Mouse (Mus musculus) lung, postnatal 0 days (tissue): Measurements from ENCODE around the gene Ubald1. TPM values are rescaled to one million over a fixed set of nuclear protein-coding genes. Genes with fewer than 3 reads are reported as not detected.

ENCODE experiments used
- ATAC-seq: fragments of 200-750 bp; cut with Nextera tagmentation; 2 replicates; pipeline ENCODE4 v1.8.0; 2017; ENCODE audit warnings: moderate library complexity
- DNase-seq: peaks from one replicate; pipeline ENCODE4 v3.0.0-alpha.2; 2016; ENCODE audit warnings: low spot score
- H3K27ac ChIP-seq: fragments of 300-500 bp; sonication (generic); 2 replicates; pipeline ENCODE4 v1.5.1; 2014; ENCODE audit warnings: antibody characterized with exemption, mild to moderate bottlenecking, low read length, mixed read lengths
- H3K27me3 ChIP-seq: fragments of 300-500 bp; sonication (generic); replicated peaks from 2 replicates; pipeline ENCODE4 v1.6.1; 2014; ENCODE audit warnings: low read length, mixed read lengths; ENCODE audit not compliant: insufficient read depth
- H3K36me3 ChIP-seq: fragments of 300-500 bp; sonication (generic); 2 replicates; pipeline ENCODE4 v1.6.1; 2014; ENCODE audit warnings: low read length, mixed read lengths; ENCODE audit not compliant: insufficient read depth
- H3K4me1 ChIP-seq: fragments of 300-500 bp; sonication (generic); 2 replicates; pipeline ENCODE4 v1.6.1; 2014; ENCODE audit warnings: antibody characterized with exemption, low read depth, low read length, mixed read lengths; ENCODE audit not compliant: insufficient read depth
- H3K4me2 ChIP-seq: fragments of 300-500 bp; sonication (generic); replicated peaks from 2 replicates; pipeline ENCODE4 v1.6.1; 2014; ENCODE audit warnings: low read depth, mild to moderate bottlenecking, low read length, moderate library complexity, mixed read lengths
- H3K4me3 ChIP-seq: fragments of 300-500 bp; sonication (generic); 2 replicates; pipeline ENCODE4 v1.5.1; 2014; ENCODE audit warnings: low read depth, low read length
- H3K9ac ChIP-seq: fragments of 300-500 bp; sonication (generic); replicated peaks from 2 replicates; pipeline ENCODE4 v1.6.1; 2014; ENCODE audit warnings: low read depth, mild to moderate bottlenecking
- H3K9me3 ChIP-seq: fragments of 300-500 bp; sonication (generic); 2 replicates; pipeline ENCODE4 v1.6.1; 2016; ENCODE audit warnings: low read length, mixed read lengths
- CTCF ChIP-seq: IDR thresholded peaks from 2 replicates; pipeline ENCODE4 v1.5.1; 2016; ENCODE audit warnings: antibody characterized with exemption, mild to moderate bottlenecking
- EP300 ChIP-seq: IDR thresholded peaks from 2 replicates; pipeline ENCODE4 v1.6.1; 2016; ENCODE audit warnings: antibody characterized with exemption, mild to moderate bottlenecking, control low read depth
- WGBS: fragments of 180-500 bp; shearing (Covaris S2); extraction: QIAGEN DNeasy Blood & Tissue Kit; methylation state at CpG from one replicate; pipeline ENCODE4 v1.1.7; 2014; 5-methylcytosine and 5-hydroxymethylcytosine counted together
- polyA plus RNA-seq: library from polyadenylated mRNA; unstranded; fragments of >200 nt; fragmentation: Nextera tagmentation; extraction: Ambion mirVana; gene quantifications from 2 replicates; pipeline ENCODE4 v1.2.1, GENCODE M21; 2015

The Ubald1 gene
- polyA plus RNA-seq, 1 experiment from 2014 or later = 39.5 TPM

- peaks cover 13% of the 10 kb centered on the region; the same call in 1 of the 2 replicates for H3K36me3 ChIP-seq
- H3K4me1 ChIP-seq = 0 out of 2 replicates have a peak, but pooled peaks cover 4% of the 10 kb centered on the region
- ATAC-seq = peak; percentile 79
- 27% methylated on average over 2 of the region's 2 CpGs for WGBS
- no peak overlapping the region for H3K9ac ChIP-seq
- H3K4me3 ChIP-seq = no peak overlapping the region
- H3K9me3 ChIP-seq = no peaks in the 10 kb centered on the region
- no peaks in the 10 kb centered on the region for H3K27me3 ChIP-seq
- peak; percentile 86 for DNase-seq
- TF ChIP-seq EP300 (peak; percentile 51; the same call in 1 of the 2 replicates), CTCF (no peak)
- H3K4me2 ChIP-seq = no peak overlapping the region
- H3K27ac ChIP-seq = peak overlapping the region; percentile 64; the same call in 1 of the 2 replicates
Observed at GRCm38 (mm10) chr16:4871926-4872325, 8.2 kb downstream of the Ubald1 start.

- no peak overlapping the region for H3K27ac ChIP-seq
- no peak overlapping the region for H3K9ac ChIP-seq
- 84% methylated on average over 5 of the region's 5 CpGs for WGBS
- H3K4me3 ChIP-seq = no peak overlapping the region
- TF ChIP-seq EP300 = no peak
- 0 out of 2 replicates have a peak, but pooled peaks have one; percentile 13 for TF ChIP-seq CTCF
- no peaks in the 10 kb centered on the region for H3K4me1 ChIP-seq
- no peak for ATAC-seq
- no peak for DNase-seq
- H3K27me3 ChIP-seq = no peaks in the 10 kb centered on the region
- H3K9me3 ChIP-seq = no peaks in the 10 kb centered on the region
- peaks cover 10% of the 10 kb centered on the region; the same call in 1 of the 2 replicates for H3K36me3 ChIP-seq
- H3K4me2 ChIP-seq = no peak overlapping the region
Observed at GRCm38 (mm10) chr16:4870490-4870889, 9.6 kb downstream of the Ubald1 start.

GRCm38 (mm10) chr16:4866101-4866695, 13.9 kb downstream of the Ubald1 start:
- TF ChIP-seq CTCF (no peak), EP300 (no peak)
- no peak overlapping the region for H3K4me2 ChIP-seq
- peaks cover 7% of the 10 kb centered on the region; the same call in 1 of the 2 replicates for H3K36me3 ChIP-seq
- H3K27me3 ChIP-seq = no peaks in the 10 kb centered on the region
- H3K4me3 ChIP-seq = no peak overlapping the region
- H3K4me1 ChIP-seq = peaks cover 3% of the 10 kb centered on the region; the same call in 1 of the 2 replicates
- H3K27ac ChIP-seq = no peak overlapping the region
- ATAC-seq (no peak), DNase-seq (no peak)
- no peak overlapping the region for H3K9ac ChIP-seq
- H3K9me3 ChIP-seq = no peaks in the 10 kb centered on the region
- WGBS = 46% methylated on average over 7 of the region's 7 CpGs

DNA sequence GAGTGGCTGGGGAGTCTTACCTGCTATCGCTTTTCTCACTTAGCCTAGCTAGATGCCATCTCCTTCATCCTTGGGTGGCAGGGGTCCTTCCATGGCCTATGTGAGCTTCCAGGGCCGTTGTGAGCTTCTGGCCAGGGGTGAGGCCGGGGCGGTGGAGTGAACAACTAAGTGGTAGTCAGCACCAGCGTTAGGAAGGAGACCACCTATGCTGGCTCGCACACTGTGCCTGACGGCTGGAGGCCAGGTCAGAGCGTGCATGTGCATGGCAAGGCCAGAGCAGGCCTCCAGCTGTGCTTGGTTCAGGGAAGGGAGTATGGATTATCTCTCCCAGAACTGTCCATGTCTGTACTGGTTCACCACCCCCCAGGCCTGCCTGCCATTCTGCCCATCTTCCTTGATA, 16.4 kb downstream of the Ubald1 start:
- Histone ChIP-seq H3K4me1 (peaks cover 3% of the 10 kb centered on the region; the same call in 1 of the 2 replicates), H3K27me3 (no peaks in the 10 kb centered on the region), H3K9me3 (no peaks in the 10 kb centered on the region), H3K4me2 (no peak overlapping the region), H3K9ac (no peak overlapping the region), H3K4me3 (no peak overlapping the region), H3K36me3 (peaks cover under 1% of the 10 kb centered on the region; the same call in 1 of the 2 replicates), H3K27ac (no peak overlapping the region)
- ATAC-seq (no peak), DNase-seq (no peak)
- no peak for TF ChIP-seq CTCF
- WGBS = 85% methylated on average over 8 of the region's 8 CpGs

- Histone ChIP-seq H3K9me3 (no peaks in the 10 kb centered on the region), H3K9ac (no peak overlapping the region), H3K36me3 (no peaks in the 10 kb centered on the region), H3K4me2 (0 out of 2 replicates have a peak overlapping the region, but pooled peaks have one; percentile 3), H3K4me1 (peaks cover 3% of the 10 kb centered on the region; the same call in 1 of the 2 replicates), H3K27ac (no peak overlapping the region), H3K27me3 (no peaks in the 10 kb centered on the region), H3K4me3 (no peak overlapping the region)
- WGBS = 23% methylated on average over 9 of the region's 9 CpGs
- ATAC-seq (peak; percentile 93), DNase-seq (peak; percentile 95)
- TF ChIP-seq EP300 = no peak
- peak; percentile 96 for TF ChIP-seq CTCF
Observed at GRCm38 (mm10) chr16:4862863-4863483, 17.1 kb downstream of the Ubald1 start.

DNA sequence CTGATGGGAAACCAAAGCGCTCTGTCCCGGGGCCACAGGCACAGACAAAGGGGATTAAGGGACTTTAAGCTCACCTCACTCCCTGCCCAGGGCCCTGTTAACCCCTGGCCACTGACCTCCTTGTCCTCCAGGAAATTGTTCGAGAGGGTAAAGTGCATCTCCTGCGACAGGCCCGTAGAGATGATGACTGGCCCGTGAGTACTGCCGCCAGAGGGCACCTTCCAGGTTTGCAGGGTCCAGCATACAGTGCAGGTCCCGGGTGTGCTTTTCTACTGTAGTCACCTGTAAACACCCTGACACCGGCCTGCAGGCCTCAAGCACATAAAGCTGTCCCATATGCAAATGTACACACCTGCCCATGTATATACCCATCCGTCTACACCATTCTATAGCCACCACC, 18.7 kb downstream of the Ubald1 start:
- Histone ChIP-seq H3K9me3 (no peaks in the 10 kb centered on the region), H3K9ac (no peak overlapping the region), H3K36me3 (no peaks in the 10 kb centered on the region), H3K4me3 (no peak overlapping the region), H3K27ac (no peak overlapping the region), H3K4me1 (peaks cover 3% of the 10 kb centered on the region; the same call in 1 of the 2 replicates), H3K27me3 (no peaks in the 10 kb centered on the region), H3K4me2 (no peak overlapping the region)
- DNase-seq = peak; percentile 12
- ATAC-seq = peak; percentile 23; the same call in 1 of the 2 replicates
- WGBS = 43% methylated on average over 10 of the region's 10 CpGs
- TF ChIP-seq EP300 = no peak
- peak; percentile 59 for TF ChIP-seq CTCF
